In genomic region chr15:99049473-99050253, GRCm38 (mm10) we compare ENCODE assay signal across 9 mouse cellular contexts. TPM values are rescaled to one million over a fixed set of nuclear protein-coding genes. Genes with fewer than 3 reads are reported as not detected.
A peak's percentile ranks its signal among the peaks of the same experiment; 100 is the strongest.
DNase-seq lines count a peak whose midpoint lies in the region; ATAC-seq and TF ChIP-seq lines count a peak whose summit lies in the region.
"Had no signal": no experiment of that assay in that cellular context is flagged by ENCODE, and none has a peak within 500 bp of the region (broad histone marks: within the 10 kb centered on the region; RNA-seq: fewer than 3 reads in every experiment).

No protein-coding gene starts in this region.

- no peak overlapping the region for H3K9ac ChIP-seq in hindbrain, embryonic 14.5 days
- H3K9ac ChIP-seq in hindbrain, embryonic 12.5 days, result no peak overlapping the region
- H3K9ac ChIP-seq in heart, postnatal 0 days (replicated peaks; ENCODE audit: low read depth, low read length), result no peak overlapping the region

- 31% methylated on average over 13 of the region's 13 CpGs for WGBS in hindbrain, embryonic 14.5 days
- 32% methylated on average over 13 of the region's 13 CpGs for WGBS in hindbrain, embryonic 12.5 days
- WGBS in heart, postnatal 0 days, result 33% methylated on average over 13 of the region's 13 CpGs
- WGBS in limb, embryonic 10.5 days, result 34% methylated on average over 13 of the region's 13 CpGs

- H3K4me1 ChIP-seq in hindbrain, embryonic 14.5 days (replicated peaks; ENCODE audit: control insufficient read depth, insufficient read depth, low read length), result 0 out of 2 replicates have a peak, but pooled peaks cover 3% of the 10 kb centered on the region
- H3K4me1 ChIP-seq in hindbrain, embryonic 12.5 days, result peaks cover 16% of the 10 kb centered on the region
- H3K4me1 ChIP-seq in heart, postnatal 0 days (ENCODE audit: control insufficient read depth, insufficient read depth), result no peaks in the 10 kb centered on the region
- peaks cover 23% of the 10 kb centered on the region for H3K4me1 ChIP-seq in limb, embryonic 10.5 days

- ATAC-seq in hindbrain, embryonic 14.5 days (ENCODE audit: low FRiP score), result no peak
- ATAC-seq in hindbrain, embryonic 12.5 days (ENCODE audit: low FRiP score), result no peak
- ATAC-seq in heart, postnatal 0 days (ENCODE audit: insufficient read depth, low read depth), result no peak

- H3K27ac ChIP-seq in hindbrain, embryonic 14.5 days, result no peak overlapping the region
- no peak overlapping the region for H3K27ac ChIP-seq in hindbrain, embryonic 12.5 days
- no peak overlapping the region for H3K27ac ChIP-seq in heart, postnatal 0 days (ENCODE audit: low read depth)
- no peak overlapping the region for H3K27ac ChIP-seq in limb, embryonic 10.5 days

- no peaks in the 10 kb centered on the region for H3K36me3 ChIP-seq in hindbrain, embryonic 14.5 days (replicated peaks; ENCODE audit: control insufficient read depth, insufficient read depth)
- H3K36me3 ChIP-seq in hindbrain, embryonic 12.5 days, result no peaks in the 10 kb centered on the region
- H3K36me3 ChIP-seq in heart, postnatal 0 days (replicated peaks; ENCODE audit: control insufficient read depth, insufficient read depth, low read length), result no peaks in the 10 kb centered on the region
- no peaks in the 10 kb centered on the region for H3K36me3 ChIP-seq in limb, embryonic 10.5 days

- DNase-seq in hindbrain, embryonic 14.5 days (ENCODE audit: low spot score), result peak; percentile 87
- DNase-seq in CD8-positive naive resting alpha-beta T cell, adult 2 months (ENCODE audit: low read depth in 2 of 2, low spot score in 2 of 2), result peak; percentile 46 to 54
- peak; percentile 62 for DNase-seq in c-Kit-positive CD71-positive TER-119-positive erythroid progenitor cells, embryonic 14.5 days (ENCODE audit: low spot score)
- DNase-seq in heart, postnatal 0 days (ENCODE audit: low spot score), result peak; percentile 76
- DNase-seq in limb, embryonic 10.5 days (ENCODE audit: low spot score), result peak; percentile 65
- peak; percentile 87 for DNase-seq in retina, embryonic 14.5 days (ENCODE audit: low spot score)
- no peak for DNase-seq in ovary, postnatal 14 days (ENCODE audit: low spot score)

- peak; percentile 92 for TF ChIP-seq CTCF in heart, postnatal 0 days (IDR thresholded peaks at IDR 0.05; ENCODE audit: low read depth)

- peaks cover 24% of the 10 kb centered on the region for H3K27me3 ChIP-seq in hindbrain, embryonic 14.5 days (ENCODE audit: control insufficient read depth, insufficient read depth, low read length)
- H3K27me3 ChIP-seq in hindbrain, embryonic 12.5 days, result peaks cover 36% of the 10 kb centered on the region
- peaks cover 32% of the 10 kb centered on the region for H3K27me3 ChIP-seq in heart, postnatal 0 days (ENCODE audit: control insufficient read depth, insufficient read depth, low read length)
- peaks cover 64% of the 10 kb centered on the region for H3K27me3 ChIP-seq in limb, embryonic 10.5 days (ENCODE audit: low read depth, poor library complexity, severe bottlenecking)

- no peak overlapping the region for H3K4me3 ChIP-seq in hindbrain, embryonic 14.5 days (replicated peaks; ENCODE audit: low read length)
- no peak overlapping the region for H3K4me3 ChIP-seq in hindbrain, embryonic 12.5 days
- no peak overlapping the region for H3K4me3 ChIP-seq in heart, postnatal 0 days (ENCODE audit: low read depth, low read length)
- H3K4me3 ChIP-seq in limb, embryonic 10.5 days, result no peak overlapping the region

- no peaks in the 10 kb centered on the region for H3K9me3 ChIP-seq in hindbrain, embryonic 14.5 days (ENCODE audit: control insufficient read depth, low read length)
- H3K9me3 ChIP-seq in hindbrain, embryonic 12.5 days (replicated peaks), result no peaks in the 10 kb centered on the region
- H3K9me3 ChIP-seq in heart, postnatal 0 days (replicated peaks; ENCODE audit: control insufficient read depth, low read length), result no peaks in the 10 kb centered on the region
- H3K9me3 ChIP-seq in limb, embryonic 10.5 days (replicated peaks), result no peaks in the 10 kb centered on the region

- no peak for TF ChIP-seq EP300 in heart, postnatal 0 days (IDR thresholded peaks at IDR 0.05; ENCODE audit: low read depth)

- H3K4me2 ChIP-seq in hindbrain, embryonic 14.5 days (replicated peaks), result no peak overlapping the region
- H3K4me2 ChIP-seq in hindbrain, embryonic 12.5 days (replicated peaks), result no peak overlapping the region
- H3K4me2 ChIP-seq in heart, postnatal 0 days (ENCODE audit: low read depth, low read length), result no peak overlapping the region

RNA-seq across cellular contexts. Expression of gene Prph, which starts 5.3 kb away (rescaled TPM):
- polyA plus RNA-seq in hindbrain, embryonic 14.5 days (2014; fragmentation: Nextera tagmentation; extraction: Ambion mirVana), result 77.9 and 79.5 TPM in 2 replicates
- 23.3 and 35.6 TPM in 2 replicates for polyA plus RNA-seq in hindbrain, embryonic 12.5 days (2016; fragmentation: Nextera tagmentation; extraction: Ambion mirVana)
- 2.0 TPM in 1 of 2 replicates, not detected in the other for total RNA-seq in heart, postnatal 0 days (2014; rRNA removed; ENCODE audit: low replicate concordance)
- 0.07 and 0.84 TPM in 2 replicates for polyA plus RNA-seq in heart, postnatal 0 days (2015; fragmentation: Nextera tagmentation; extraction: Ambion mirVana)
- 0.16 TPM in 1 of 2 replicates, not detected in the other for polyA plus RNA-seq in limb, embryonic 10.5 days (2016; fragmentation: Nextera tagmentation; extraction: Ambion mirVana)

RNA-seq across cellular contexts. Expression of gene Tuba1c, which starts 20.0 kb away (rescaled TPM):
- polyA plus RNA-seq in hindbrain, embryonic 14.5 days (2014; fragmentation: Nextera tagmentation; extraction: Ambion mirVana), result 21.7 and 24.2 TPM in 2 replicates
- 59.6 and 72.4 TPM in 2 replicates for polyA plus RNA-seq in hindbrain, embryonic 12.5 days (2016; fragmentation: Nextera tagmentation; extraction: Ambion mirVana)
- total RNA-seq in heart, postnatal 0 days (2014; rRNA removed; ENCODE audit: low replicate concordance), result 309 and 399 TPM in 2 replicates
- 73.8 and 97.1 TPM in 2 replicates for polyA plus RNA-seq in heart, postnatal 0 days (2015; fragmentation: Nextera tagmentation; extraction: Ambion mirVana)
- 133 and 138 TPM in 2 replicates for polyA plus RNA-seq in limb, embryonic 10.5 days (2016; fragmentation: Nextera tagmentation; extraction: Ambion mirVana)

RNA-seq across cellular contexts. Expression of gene Troap, which starts 24.7 kb away (rescaled TPM):
- 3.7 and 4.0 TPM in 2 replicates for polyA plus RNA-seq in hindbrain, embryonic 14.5 days (2014; fragmentation: Nextera tagmentation; extraction: Ambion mirVana)
- 24.1 and 29.2 TPM in 2 replicates for polyA plus RNA-seq in hindbrain, embryonic 12.5 days (2016; fragmentation: Nextera tagmentation; extraction: Ambion mirVana)
- 16.2 and 19.1 TPM in 2 replicates for total RNA-seq in heart, postnatal 0 days (2014; rRNA removed; ENCODE audit: low replicate concordance)
- 7.0 and 8.1 TPM in 2 replicates for polyA plus RNA-seq in heart, postnatal 0 days (2015; fragmentation: Nextera tagmentation; extraction: Ambion mirVana)
- 54.8 and 56.2 TPM in 2 replicates for polyA plus RNA-seq in limb, embryonic 10.5 days (2016; fragmentation: Nextera tagmentation; extraction: Ambion mirVana)

RNA-seq across cellular contexts. Expression of gene C1ql4, which starts 38.0 kb away (rescaled TPM):
- 4.7 and 6.6 TPM in 2 replicates for polyA plus RNA-seq in hindbrain, embryonic 14.5 days (2014; fragmentation: Nextera tagmentation; extraction: Ambion mirVana)
- 18.4 and 18.7 TPM in 2 replicates for polyA plus RNA-seq in hindbrain, embryonic 12.5 days (2016; fragmentation: Nextera tagmentation; extraction: Ambion mirVana)
- total RNA-seq in heart, postnatal 0 days (2014; rRNA removed; ENCODE audit: low replicate concordance), result not detected in 2 replicates
- polyA plus RNA-seq in heart, postnatal 0 days (2015; fragmentation: Nextera tagmentation; extraction: Ambion mirVana), result 0.20 TPM in 1 of 2 replicates, not detected in the other
- 0.15 and 0.23 TPM in 2 replicates for polyA plus RNA-seq in limb, embryonic 10.5 days (2016; fragmentation: Nextera tagmentation; extraction: Ambion mirVana)
- total RNA-seq: left cerebral cortex, postnatal 36 days had no signal

RNA-seq across cellular contexts. Expression of gene Dnajc22, which starts 43.3 kb away (rescaled TPM):
- 0.52 and 1.0 TPM in 2 replicates for polyA plus RNA-seq in hindbrain, embryonic 14.5 days (2014; fragmentation: Nextera tagmentation; extraction: Ambion mirVana)
- polyA plus RNA-seq in hindbrain, embryonic 12.5 days (2016; fragmentation: Nextera tagmentation; extraction: Ambion mirVana), result 3.2 and 3.3 TPM in 2 replicates
- 2.3 TPM in 1 of 2 replicates, not detected in the other for total RNA-seq in heart, postnatal 0 days (2014; rRNA removed; ENCODE audit: low replicate concordance)
- polyA plus RNA-seq in heart, postnatal 0 days (2015; fragmentation: Nextera tagmentation; extraction: Ambion mirVana), result 0.29 and 0.61 TPM in 2 replicates
- polyA plus RNA-seq in limb, embryonic 10.5 days (2016; fragmentation: Nextera tagmentation; extraction: Ambion mirVana), result 1.4 and 2.1 TPM in 2 replicates

Comparison
In these comparisons a context has a peak if more than half of its experiments do, and no peak if none do; other contexts are left out.
1. RNA of gene Prph, which starts 5.3 kb away (polyA plus RNA-seq): 77.9 to 79.5 TPM in hindbrain, embryonic 14.5 days and 23.3 to 35.6 TPM in hindbrain, embryonic 12.5 days; 0.07 to 0.84 TPM in heart, postnatal 0 days and 0.16 TPM in limb, embryonic 10.5 days; every median in the first group is over 10 times any median in the second.